Mouse (Mus musculus): ENCODE data around the gene Asic4. TPM values are rescaled to one million over a fixed set of nuclear protein-coding genes. Genes with fewer than 3 reads are reported as not detected.

Asic4 gene
- polyA plus RNA-seq, 1 experiment from 2014 or later: 4.9 TPM

Other genes with a start within 250 kb of the Asic4 start
- gene Glb1l, start 239.6 kb upstream of the Asic4 start, polyA plus RNA-seq (2014; fragmentation: Nextera tagmentation; extraction: Ambion mirVana): 15.8 and 19.5 TPM in 2 replicates
- 121 and 128 TPM in 2 replicates for gene Stk16, start 239.6 kb upstream of the Asic4 start, polyA plus RNA-seq (2014; fragmentation: Nextera tagmentation; extraction: Ambion mirVana)
- gene Tuba4a, start 230.6 kb upstream of the Asic4 start, polyA plus RNA-seq (2014; fragmentation: Nextera tagmentation; extraction: Ambion mirVana): 13.8 and 20.8 TPM in 2 replicates
- not detected in 2 replicates for gene A630095N17Rik, start 218.3 kb upstream of the Asic4 start, polyA plus RNA-seq (2014; fragmentation: Nextera tagmentation; extraction: Ambion mirVana)
- gene Dnajb2, start 214.0 kb upstream of the Asic4 start, polyA plus RNA-seq (2014; fragmentation: Nextera tagmentation; extraction: Ambion mirVana): 39.5 and 45.2 TPM in 2 replicates
- gene Ptprn, start 185.9 kb upstream of the Asic4 start, polyA plus RNA-seq (2014; fragmentation: Nextera tagmentation; extraction: Ambion mirVana): 26.1 and 34.8 TPM in 2 replicates
- 232 and 253 TPM in 2 replicates for gene Resp18, start 172.0 kb upstream of the Asic4 start, polyA plus RNA-seq (2014; fragmentation: Nextera tagmentation; extraction: Ambion mirVana)
- gene Dnpep, start 132.4 kb upstream of the Asic4 start, polyA plus RNA-seq (2014; fragmentation: Nextera tagmentation; extraction: Ambion mirVana): 132 and 141 TPM in 2 replicates
- gene Des, start 90.1 kb upstream of the Asic4 start, polyA plus RNA-seq (2014; fragmentation: Nextera tagmentation; extraction: Ambion mirVana): 1.0 and 1.7 TPM in 2 replicates
- gene Speg, start 75.1 kb upstream of the Asic4 start, polyA plus RNA-seq (2014; fragmentation: Nextera tagmentation; extraction: Ambion mirVana): 18.0 and 22.9 TPM in 2 replicates
- gene Gmppa, start 14.5 kb upstream of the Asic4 start, polyA plus RNA-seq (2014; fragmentation: Nextera tagmentation; extraction: Ambion mirVana): 53.1 and 65.0 TPM in 2 replicates
- 49.2 and 55.0 TPM in 2 replicates for gene Chpf, start 28.9 kb downstream of the Asic4 start, polyA plus RNA-seq (2014; fragmentation: Nextera tagmentation; extraction: Ambion mirVana)
- gene Tmem198, start 29.1 kb downstream of the Asic4 start, polyA plus RNA-seq (2014; fragmentation: Nextera tagmentation; extraction: Ambion mirVana): 37.5 and 40.3 TPM in 2 replicates
- gene Obsl1, start 56.0 kb downstream of the Asic4 start, polyA plus RNA-seq (2014; fragmentation: Nextera tagmentation; extraction: Ambion mirVana): 22.6 and 25.9 TPM in 2 replicates
- gene Inha, start 56.6 kb downstream of the Asic4 start, polyA plus RNA-seq (2014; fragmentation: Nextera tagmentation; extraction: Ambion mirVana): 9.7 and 9.9 TPM in 2 replicates
- gene Stk11ip, start 71.1 kb downstream of the Asic4 start, polyA plus RNA-seq (2014; fragmentation: Nextera tagmentation; extraction: Ambion mirVana): 14.0 and 17.9 TPM in 2 replicates
- gene Slc4a3, start 95.8 kb downstream of the Asic4 start, polyA plus RNA-seq (2014; fragmentation: Nextera tagmentation; extraction: Ambion mirVana): 43.0 and 50.1 TPM in 2 replicates

All from hindbrain, embryonic 14.5 days (tissue).